Mouse (Mus musculus) thymus, adult 2 months (tissue): ENCODE measurements around the gene Lancl2.

Experiments
- CTCF ChIP-seq: fragments of 200-500 bp; IDR thresholded peaks from 2 replicates; pipeline ENCODE4 v1.5.1; 2012; ENCODE audit warnings: mild to moderate bottlenecking, control low read depth, low read length, moderate library complexity, borderline replicate concordance; ENCODE audit not compliant: control insufficient read depth, poor library complexity, insufficient read depth; ENCODE audit errors: extremely low read depth
- POLR2A ChIP-seq: fragments of 200-500 bp; IDR thresholded peaks from 2 replicates; pipeline ENCODE4 v1.6.1; 2012; ENCODE audit warnings: mild to moderate bottlenecking, low read length, control low read depth, moderate library complexity; ENCODE audit not compliant: control insufficient read depth, poor library complexity, insufficient read depth; ENCODE audit errors: extremely low read depth

DNA sequence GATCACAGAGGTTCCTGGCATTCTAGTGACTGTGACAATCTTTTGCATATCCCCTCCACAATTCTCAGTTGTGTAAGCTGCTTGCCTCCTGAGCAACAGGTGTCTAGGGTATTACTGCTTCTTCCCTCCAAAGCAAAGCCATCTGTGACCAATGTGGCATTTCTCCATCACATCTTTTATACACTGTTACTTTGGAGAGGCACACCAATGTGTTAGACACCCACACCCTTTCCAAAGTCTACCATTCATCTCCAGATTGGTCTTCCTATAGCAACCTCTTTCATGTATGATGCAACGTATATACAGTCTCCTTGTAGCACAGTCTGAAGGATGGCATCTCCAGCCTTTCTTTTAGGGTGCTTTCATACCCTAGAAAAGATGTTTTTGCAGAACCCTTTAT is 80.3 kb downstream of the Lancl2 start:
- TF ChIP-seq POLR2A (no peak), CTCF (no peak)
